Mouse (Mus musculus) megakaryocyte progenitor cell, adult 5-6 weeks (primary cell): ENCODE results near the gene Slc9a1. TPM values are rescaled to one million over a fixed set of nuclear protein-coding genes. Genes with fewer than 3 reads are reported as not detected.

Experiments used
- total RNA-seq, 2 experiments: library from RNA; stranded (forward) in 1 of 2; stranded (reverse) in 1 of 2; fragments of 157-497, 149-512 nt in 1 of 2; fragments of 200-1000 nt in 1 of 2; gene quantifications; 2 replicates each; pipeline versions ENCODE4 v1.2.3 to v1.2.4; 2015 to 2017

The Slc9a1 gene
- total RNA-seq, 2 experiments from 2014 or later, result 6.3 to 15.1 TPM

Other genes starting within 250 kb of the Slc9a1 start
- gene Wasf2, start 239.2 kb upstream of the Slc9a1 start, total RNA-seq (2015), result 124 and 135 TPM in 2 replicates
- gene Wasf2, start 239.2 kb upstream of the Slc9a1 start, total RNA-seq (2017), result 24.7 and 35.1 TPM in 2 replicates
- gene Cd164l2, start 157.6 kb upstream of the Slc9a1 start, total RNA-seq (2015), result not detected in 2 replicates
- gene Cd164l2, start 157.6 kb upstream of the Slc9a1 start, total RNA-seq (2017), result not detected in 2 replicates
- not detected in 2 replicates for gene Gpr3, start 157.2 kb upstream of the Slc9a1 start, total RNA-seq (2015)
- gene Gpr3, start 157.2 kb upstream of the Slc9a1 start, total RNA-seq (2017), result 0.08 TPM in 1 of 2 replicates, not detected in the other
- 3.6 and 4.6 TPM in 2 replicates for gene Map3k6, start 128.9 kb upstream of the Slc9a1 start, total RNA-seq (2015)
- gene Map3k6, start 128.9 kb upstream of the Slc9a1 start, total RNA-seq (2017), result 0.87 and 6.1 TPM in 2 replicates
- 1.9 and 2.0 TPM in 2 replicates for gene Sytl1, start 106.6 kb upstream of the Slc9a1 start, total RNA-seq (2015)
- gene Sytl1, start 106.6 kb upstream of the Slc9a1 start, total RNA-seq (2017), result 3.9 and 5.2 TPM in 2 replicates
- 43.2 and 50.8 TPM in 2 replicates for gene Tmem222, start 91.9 kb upstream of the Slc9a1 start, total RNA-seq (2015)
- gene Tmem222, start 91.9 kb upstream of the Slc9a1 start, total RNA-seq (2017), result 17.4 TPM in 2 replicates
- gene Wdtc1, start 16.2 kb upstream of the Slc9a1 start, total RNA-seq (2015), result 10.3 and 10.6 TPM in 2 replicates
- gene Wdtc1, start 16.2 kb upstream of the Slc9a1 start, total RNA-seq (2017), result 7.6 and 8.7 TPM in 2 replicates
- 0.15 TPM in 1 of 2 replicates, not detected in the other for gene Tent5b, start 110.4 kb downstream of the Slc9a1 start, total RNA-seq (2015)
- not detected in 2 replicates for gene Tent5b, start 110.4 kb downstream of the Slc9a1 start, total RNA-seq (2017)
- not detected in 2 replicates for gene Trnp1, start 128.8 kb downstream of the Slc9a1 start, total RNA-seq (2015)
- gene Trnp1, start 128.8 kb downstream of the Slc9a1 start, total RNA-seq (2017), result not detected in 2 replicates
- gene Kdf1, start 149.3 kb downstream of the Slc9a1 start, total RNA-seq (2015), result not detected in 2 replicates
- not detected in 2 replicates for gene Kdf1, start 149.3 kb downstream of the Slc9a1 start, total RNA-seq (2017)
- gene Nudc, start 176.3 kb downstream of the Slc9a1 start, total RNA-seq (2015), result 181 and 191 TPM in 2 replicates
- 289 and 309 TPM in 2 replicates for gene Nudc, start 176.3 kb downstream of the Slc9a1 start, total RNA-seq (2017)
- gene Nr0b2, start 183.7 kb downstream of the Slc9a1 start, total RNA-seq (2015), result 2.9 and 3.1 TPM in 2 replicates
- 0.54 and 2.7 TPM in 2 replicates for gene Nr0b2, start 183.7 kb downstream of the Slc9a1 start, total RNA-seq (2017)
- gene Gpatch3, start 205.0 kb downstream of the Slc9a1 start, total RNA-seq (2015), result 1.6 and 2.9 TPM in 2 replicates
- gene Gpatch3, start 205.0 kb downstream of the Slc9a1 start, total RNA-seq (2017), result 14.9 and 28.7 TPM in 2 replicates
- gene Gpn2, start 214.7 kb downstream of the Slc9a1 start, total RNA-seq (2015), result 17.1 and 21.6 TPM in 2 replicates
- 17.5 and 22.2 TPM in 2 replicates for gene Gpn2, start 214.7 kb downstream of the Slc9a1 start, total RNA-seq (2017)
- 3.6 and 3.7 TPM in 2 replicates for gene Sfn, start 232.5 kb downstream of the Slc9a1 start, total RNA-seq (2015)
- 2.9 and 4.7 TPM in 2 replicates for gene Sfn, start 232.5 kb downstream of the Slc9a1 start, total RNA-seq (2017)